Mouse (Mus musculus) heart, postnatal 10 days (tissue): Measurements from ENCODE around the gene Zfp771. TPM values are rescaled to one million over a fixed set of nuclear protein-coding genes. Genes with fewer than 3 reads are reported as not detected.
"Not testable (repeated sequence)": the region's sequence is repeated elsewhere in the genome, so short reads cannot be mapped to it uniquely, and the experiment has no call there.

Experiments used
- DNase-seq, 2 experiments: peaks; one replicate each; pipeline ENCODE4 v3.0.0; 2021
- intact Hi-C: fragments of 180-260 bp; cut with DNase I; formaldehyde crosslinking; loops from one replicate; pipeline ENCODE4 v1.15.1; 2025
- total RNA-seq, 2 experiments: library from RNA; stranded (reverse); gene quantifications; 2 replicates each; pipeline ENCODE4 v1.2.3; 2021

The Zfp771 gene
- total RNA-seq, 2 experiments from 2014 or later: 14.3 to 15.9 TPM

GRCm38 (mm10) chr7:127250511-127250910 is 6.4 kb downstream of the Zfp771 start:
- DNase-seq, intact Hi-C loops: not testable (repeated sequence)

- DNase-seq: no peak
- intact Hi-C loops: no loop called here
Measured at GRCm38 (mm10) chr7:127252414-127252813, 8.3 kb downstream of the Zfp771 start.

GRCm38 (mm10) chr7:127253341-127253740 is 9.3 kb downstream of the Zfp771 start:
- intact Hi-C loops: no loop called here

GRCm38 (mm10) chr7:127253821-127254769 is 10.0 kb downstream of the Zfp771 start:
- DNase-seq: peak; percentile 95 to 96
- intact Hi-C loops: no loop called here

More at GRCm38 (mm10) chr7:127253341-127253740, 9.3 kb downstream of the Zfp771 start:
- DNase-seq: no peak

GRCm38 (mm10) chr7:127255008-127255407 is 10.9 kb downstream of the Zfp771 start:
- no peak for DNase-seq
- intact Hi-C loops: no loop called here

GRCm38 (mm10) chr7:127255965-127256364 is 11.9 kb downstream of the Zfp771 start:
- DNase-seq: no peak
- intact Hi-C loops: no loop called here

GRCm38 (mm10) chr7:127256518-127256917 is 12.4 kb downstream of the Zfp771 start:
- DNase-seq: no peak
- intact Hi-C loops: no loop called here

GRCm38 (mm10) chr7:127259186-127259905 is 15.3 kb downstream of the Zfp771 start:
- intact Hi-C loops: no loop called here

GRCm38 (mm10) chr7:127260309-127261111 is 16.4 kb downstream of the Zfp771 start, which contains the start of gene Dctpp1:
Gene Dctpp1, minus strand, starts transcription at chr7:127260709.
- DNase-seq: peak; percentile 98 to 99
- intact Hi-C loops: loop anchor here (2.0 to 5.0 kb wide), 2 partner anchors 14 to 82 kb away; partner anchors contain the start of gene Sephs2

More at GRCm38 (mm10) chr7:127259186-127259905, 15.3 kb downstream of the Zfp771 start:
- DNase-seq: no peak

GRCm38 (mm10) chr7:127262218-127262961 is 18.3 kb downstream of the Zfp771 start:
- no peak for DNase-seq
- intact Hi-C loops: loop anchor here (5.0 kb wide), 1 partner anchor 80 kb away; no protein-coding TSS in a partner anchor

GRCm38 (mm10) chr7:127263526-127263925 is 19.5 kb downstream of the Zfp771 start:
- DNase-seq: no peak
- intact Hi-C loops: loop anchor here (5.0 kb wide), 1 partner anchor 79 kb away; no protein-coding TSS in a partner anchor

- intact Hi-C loops: no loop called here
- DNase-seq: no peak
Measured at GRCm38 (mm10) chr7:127270256-127270655, 26.2 kb downstream of the Zfp771 start.

- intact Hi-C loops: no loop called here
- no peak for DNase-seq
Measured at GRCm38 (mm10) chr7:127270666-127271065, 26.6 kb downstream of the Zfp771 start.

- intact Hi-C loops: no loop called here
- DNase-seq: no peak
Measured at GRCm38 (mm10) chr7:127271093-127271492, 27.0 kb downstream of the Zfp771 start.

GRCm38 (mm10) chr7:127272566-127272965 is 28.5 kb downstream of the Zfp771 start:
- intact Hi-C loops: no loop called here
- no peak for DNase-seq

GRCm38 (mm10) chr7:127273118-127273923 is 29.2 kb downstream of the Zfp771 start:
- intact Hi-C loops: no loop called here
- DNase-seq: peak in 1 of 2 experiments; percentile 70

- DNase-seq: peak; percentile 97
- intact Hi-C loops: loop anchor here (2.0 kb wide), 1 partner anchor 13 kb away; the partner anchor contains the start of gene Dctpp1
Measured at GRCm38 (mm10) chr7:127273925-127274789, 30.1 kb downstream of the Zfp771 start, which contains the start of gene Sephs2. Gene Sephs2, minus strand, starts transcription at chr7:127274055.
